Mouse (Mus musculus) brain, adult 2 months (tissue): ENCODE results near the gene Cenpo.
"Not testable (repeated sequence)": the region's sequence is repeated elsewhere in the genome, so short reads cannot be mapped to it uniquely, and the experiment has no call there.

Source experiments
- DNase-seq: peaks from one replicate; pipeline ENCODE4 v3.0.0; 2011; ENCODE audit warnings: low read depth, low spot score

The Cenpo gene

GRCm38 (mm10) chr12:4233572-4234508 is at the start of gene Cenpo, which contains the start of gene Ptrhd1:
Gene Cenpo (minus strand): TSS chr12:4234294.
Gene Ptrhd1 (plus strand): TSS chr12:4234027.
- peak; percentile 99 for DNase-seq

DNA sequence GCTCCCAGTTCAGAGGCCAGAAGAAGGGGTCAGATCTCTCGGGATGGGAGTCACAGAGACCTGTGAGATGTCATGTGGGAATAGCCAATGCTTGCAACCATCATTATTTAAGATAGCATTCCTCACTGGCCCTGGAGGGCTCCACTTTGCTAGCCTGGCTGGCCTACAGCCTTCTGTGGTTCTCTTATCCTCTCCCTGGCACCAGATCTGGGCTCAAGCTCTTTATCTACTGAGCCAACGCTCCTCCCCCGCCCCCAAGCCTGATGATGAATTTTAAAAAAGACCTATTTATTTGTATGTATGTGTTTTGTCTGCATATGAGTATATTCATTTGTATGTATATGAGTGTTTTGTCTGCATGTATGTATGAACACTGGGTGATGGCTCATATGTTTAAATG is 45.8 kb upstream of the Cenpo start:
- DNase-seq: no peak

- DNase-seq: no peak
These were observed 45.1 kb upstream of the Cenpo start for GRCm38 (mm10) chr12:4278978-4279755.

DNA sequence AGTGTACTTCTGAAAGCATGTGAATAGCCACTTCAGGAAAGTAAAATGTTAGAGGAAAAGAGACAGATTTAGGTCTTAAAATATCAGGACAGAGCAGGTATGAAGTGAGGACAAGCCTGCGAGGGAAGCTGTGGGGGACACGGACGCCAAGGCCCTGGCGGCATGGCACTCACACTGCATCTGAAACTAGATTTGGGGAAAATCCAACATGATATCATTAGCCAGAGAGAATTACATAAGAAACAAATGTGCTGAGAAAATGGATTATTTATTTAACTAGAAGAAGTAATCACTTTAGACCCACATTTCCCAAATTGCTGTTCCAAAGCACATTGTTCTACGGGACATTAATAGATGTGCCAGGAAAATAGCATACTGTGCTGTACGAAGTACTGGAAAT is 37.0 kb upstream of the Cenpo start:
- DNase-seq: peak; percentile 66

DNA sequence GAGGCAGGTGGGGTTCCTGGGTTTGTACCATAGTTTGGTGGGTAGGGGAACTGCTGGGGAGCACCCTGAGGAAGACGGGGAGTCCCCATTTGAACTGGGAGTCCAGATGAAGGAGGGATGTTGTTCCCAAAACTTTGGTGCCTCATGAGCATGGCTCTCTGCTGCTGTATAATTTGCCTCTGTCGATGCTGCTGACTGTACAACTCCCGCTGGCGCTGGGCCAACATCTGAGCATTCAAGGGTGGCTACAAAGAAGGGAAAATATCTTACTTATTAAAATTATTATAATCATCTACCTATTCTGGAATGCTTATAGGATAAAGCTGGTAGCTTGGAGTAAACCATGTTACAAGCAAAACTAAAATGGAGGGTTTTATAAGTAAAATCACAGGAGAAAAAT is 33.7 kb upstream of the Cenpo start:
- no peak for DNase-seq

GRCm38 (mm10) chr12:4252742-4253655 is 18.9 kb upstream of the Cenpo start:
- DNase-seq: peak; percentile 52

DNA sequence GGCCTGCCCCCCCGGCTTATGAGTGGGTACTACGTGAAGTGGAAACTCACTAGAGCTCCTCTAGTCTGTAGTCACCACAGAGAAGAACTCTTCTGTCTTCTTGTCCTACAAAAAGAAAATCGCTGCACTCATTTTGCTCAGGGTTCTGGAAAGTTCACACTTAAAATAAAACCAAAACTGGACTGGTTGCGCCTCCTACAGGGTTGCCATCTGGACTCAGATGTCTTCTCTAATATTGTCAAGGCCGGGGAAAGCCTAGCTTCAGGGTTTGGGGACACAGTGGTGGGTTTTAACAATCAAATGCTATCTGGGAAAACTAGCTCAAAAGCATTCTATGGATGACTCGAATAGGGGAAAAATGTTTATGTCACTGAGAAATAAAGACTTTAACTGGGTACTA is 15.7 kb upstream of the Cenpo start:
- peak; percentile 75 for DNase-seq

DNA sequence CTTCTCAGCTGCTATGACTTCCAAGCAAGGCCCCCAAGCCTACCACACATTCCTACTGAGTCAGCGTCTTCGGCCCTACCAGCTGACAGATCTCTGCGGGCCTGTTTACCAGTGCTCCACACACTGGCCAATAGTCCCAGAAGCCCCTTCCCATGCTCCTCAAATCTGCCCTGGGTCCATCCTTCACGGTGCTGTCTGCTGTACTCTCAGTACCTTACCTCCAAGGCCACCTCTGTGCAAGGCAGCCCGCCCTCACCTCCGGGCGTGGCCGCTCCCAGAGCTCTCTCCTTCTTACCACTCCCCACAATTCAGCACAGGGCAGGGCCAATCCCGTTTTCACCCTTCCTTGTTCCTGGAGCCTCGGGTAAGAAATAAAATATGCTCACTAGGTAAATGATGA is 11.6 kb upstream of the Cenpo start:
- no peak for DNase-seq

GRCm38 (mm10) chr12:4243805-4244204 is 9.7 kb upstream of the Cenpo start:
- no peak for DNase-seq

DNA sequence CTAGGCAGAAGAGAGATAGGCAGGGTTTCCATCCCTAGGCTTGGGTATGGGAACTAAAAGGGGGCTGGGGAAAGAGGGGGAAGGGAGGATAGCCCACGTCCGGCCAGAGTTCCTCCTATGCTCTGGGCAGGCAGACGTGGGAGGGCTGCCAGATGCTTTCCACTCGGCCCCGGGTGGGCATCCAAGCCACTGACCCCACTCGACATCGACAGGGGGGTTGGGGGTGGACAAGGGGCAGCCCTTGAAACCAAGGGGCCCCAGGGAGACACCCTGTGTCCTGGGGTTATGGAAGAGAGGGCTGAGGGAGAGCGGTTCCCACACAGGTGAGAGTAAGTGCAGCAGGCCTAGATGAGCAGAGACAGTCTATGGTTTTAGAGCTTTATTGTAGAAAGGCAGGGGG is 6.2 kb upstream of the Cenpo start:
- DNase-seq: not testable (repeated sequence)

DNA sequence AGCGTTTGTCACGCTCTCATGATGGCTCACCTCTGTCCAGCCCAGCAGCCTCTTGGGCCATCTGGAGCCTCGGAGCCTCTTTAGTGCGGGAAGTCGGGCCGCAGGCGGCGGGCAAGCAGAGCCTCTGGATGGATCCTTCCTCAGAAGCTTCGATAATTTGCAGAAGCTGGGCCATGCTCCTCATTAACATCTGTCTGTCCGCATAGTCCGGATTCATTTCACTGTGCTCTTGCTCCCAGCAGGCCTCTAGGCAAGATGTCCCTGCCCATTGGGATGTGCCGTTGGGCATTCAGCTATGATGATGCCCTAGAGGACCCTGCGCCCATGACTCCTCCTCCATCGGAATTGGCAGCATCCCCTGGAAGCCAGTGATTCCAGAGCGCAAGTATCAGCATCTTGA is 3.4 kb upstream of the Cenpo start:
- DNase-seq: no peak

DNA sequence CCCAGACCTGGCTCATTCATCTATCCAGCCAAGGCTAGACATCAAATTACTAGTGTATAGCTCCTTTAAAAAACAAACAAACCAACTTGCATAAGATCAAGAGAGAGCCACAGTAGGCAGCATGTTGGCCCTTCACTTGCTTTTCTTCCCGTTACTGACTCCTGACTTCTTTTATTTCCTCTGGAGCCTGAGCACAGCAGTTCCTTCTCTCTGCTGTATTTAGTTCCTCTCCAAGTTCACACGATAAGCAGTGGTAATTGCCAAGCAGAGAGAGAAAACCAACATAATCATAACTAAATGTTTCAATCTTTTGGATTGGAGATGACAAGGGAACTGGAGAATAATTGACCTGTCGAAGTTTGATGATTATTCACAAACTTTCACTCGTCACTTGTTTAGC is 1.3 kb downstream of the Cenpo start:
- no peak for DNase-seq

DNA sequence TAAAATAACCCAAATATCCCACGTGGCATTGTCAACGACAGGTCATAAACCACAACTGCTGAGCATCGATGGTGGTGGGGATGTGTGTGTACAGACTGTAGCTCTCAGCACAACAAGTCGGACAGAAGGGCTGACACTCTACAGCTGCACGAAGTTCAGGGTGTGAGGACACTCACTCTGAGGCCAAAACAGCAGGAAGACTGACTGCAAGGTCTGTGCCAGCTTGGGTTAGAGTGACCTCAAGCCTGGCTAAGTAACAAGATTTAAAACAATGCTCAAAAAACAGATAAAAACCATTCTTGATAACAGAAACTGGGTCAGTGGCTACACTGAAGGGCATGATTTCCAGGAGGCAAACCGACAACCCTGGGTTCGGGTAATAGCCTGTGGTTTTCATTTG is 3.9 kb downstream of the Cenpo start:
- DNase-seq: no peak

DNA sequence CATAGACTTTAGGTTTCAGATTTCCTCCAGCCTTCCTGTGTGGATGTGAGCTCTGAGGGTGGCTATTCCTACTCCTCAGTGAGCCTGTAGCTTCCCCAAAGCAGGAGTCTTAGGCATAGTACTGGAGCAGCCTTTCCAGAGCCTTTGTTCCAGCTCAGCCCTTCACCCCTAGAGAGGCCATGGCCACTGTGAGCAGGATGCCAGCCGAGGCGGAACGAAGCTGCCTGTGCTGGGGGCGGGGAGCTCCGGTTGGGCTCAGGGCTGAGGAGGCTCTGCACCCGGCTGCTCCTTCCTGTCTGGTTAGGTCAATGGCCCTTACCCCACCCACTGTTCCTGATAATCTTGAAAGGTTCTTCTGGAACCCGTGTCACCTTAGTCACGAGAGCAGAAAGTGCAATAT is 21.2 kb downstream of the Cenpo start:
- no peak for DNase-seq

- peak; percentile 60 for DNase-seq
These were observed 22.9 kb downstream of the Cenpo start for GRCm38 (mm10) chr12:4211174-4211573.

DNA sequence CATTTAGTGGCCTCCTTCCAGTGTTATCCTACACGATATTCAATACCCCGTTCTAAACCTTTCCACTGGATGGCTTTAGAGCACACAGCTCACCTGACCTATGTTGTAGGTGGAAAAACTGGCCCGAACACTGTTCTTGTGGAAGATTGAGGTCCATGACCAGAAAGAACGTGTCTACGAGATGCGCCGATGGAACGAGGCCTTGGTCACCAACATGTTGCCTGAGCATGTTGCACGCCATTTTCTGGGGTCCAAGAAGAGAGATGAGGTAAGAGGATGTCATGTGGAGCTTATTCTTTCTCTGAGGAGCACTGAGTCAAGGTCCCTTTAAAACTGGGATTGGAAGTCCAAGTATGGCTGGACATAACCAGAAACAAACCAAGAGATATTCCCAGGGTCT is 24.9 kb downstream of the Cenpo start:
- DNase-seq: no peak

- peak; percentile 82 for DNase-seq
These were observed 25.5 kb downstream of the Cenpo start for GRCm38 (mm10) chr12:4208405-4209133.

GRCm38 (mm10) chr12:4206106-4206505 is 28.0 kb downstream of the Cenpo start:
- DNase-seq: no peak

- DNase-seq: no peak
These were observed 31.9 kb downstream of the Cenpo start for GRCm38 (mm10) chr12:4202206-4202605.

DNA sequence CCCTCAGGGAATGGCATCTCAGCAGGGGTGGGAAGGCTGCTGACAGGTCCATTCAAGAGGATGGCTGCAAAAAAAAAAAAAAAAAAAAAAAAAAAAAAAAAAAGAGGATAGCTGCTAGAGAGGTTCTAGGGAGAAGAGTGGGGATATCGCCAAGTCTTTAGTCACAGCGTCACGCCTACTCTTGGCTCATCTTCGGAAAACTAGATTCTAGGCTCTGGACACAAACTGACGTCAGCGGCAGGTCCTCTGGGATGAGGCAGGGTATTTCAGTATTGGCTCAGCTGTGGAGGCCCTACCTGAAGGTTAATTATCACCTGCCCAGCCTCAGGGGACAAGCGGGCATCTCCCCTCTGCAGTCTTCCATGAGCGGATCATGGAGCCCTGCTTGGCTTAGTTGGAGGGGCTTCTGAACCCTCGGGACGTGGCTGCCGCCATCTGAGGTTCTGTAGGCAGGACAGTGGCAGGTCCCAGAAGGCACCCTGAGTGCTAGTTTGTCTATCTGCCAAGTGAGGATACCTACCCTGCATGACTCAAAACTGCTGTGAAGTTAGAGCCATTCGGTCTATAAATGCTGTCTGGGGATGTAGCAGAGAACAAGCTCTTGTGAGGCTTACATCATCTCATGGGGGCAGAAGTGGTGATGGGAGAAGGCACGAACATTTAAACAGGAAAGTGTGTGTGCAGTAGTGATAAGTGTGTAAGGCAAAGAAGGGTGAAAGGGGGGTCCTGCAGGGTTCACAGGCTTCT is 32.5 kb downstream of the Cenpo start:
- DNase-seq: peak; percentile 89
